In genomic region chr4:107995011-107995410, GRCm38 (mm10) we compare ENCODE assay signal across 25 mouse cellular contexts. TPM values are rescaled to one million over a fixed set of nuclear protein-coding genes. Genes with fewer than 3 reads are reported as not detected.
DNase-seq lines count a peak whose midpoint lies in the region; ATAC-seq and TF ChIP-seq lines count a peak whose summit lies in the region.
"Had no signal": no experiment of that assay in that cellular context is flagged by ENCODE, and none has a peak within 500 bp of the region (broad histone marks: within the 10 kb centered on the region; RNA-seq: fewer than 3 reads in every experiment).

No protein-coding gene starts in this region.

- WGBS in midbrain, embryonic 16.5 days, result 95% methylated on average over 6 of the region's 6 CpGs
- WGBS in cerebellum, adult 2 months, result 96% methylated on average over 6 of the region's 6 CpGs
- WGBS in heart, embryonic 12.5 days, result 84% methylated on average over 6 of the region's 6 CpGs

- no peaks in the 10 kb centered on the region for H3K36me3 ChIP-seq in midbrain, embryonic 16.5 days (ENCODE audit: control insufficient read depth, insufficient read depth, low read length)
- H3K36me3 ChIP-seq in heart, embryonic 12.5 days, result no peaks in the 10 kb centered on the region
- H3K36me3 ChIP-seq: embryonic facial prominence, embryonic 10.5 days; embryonic facial prominence, embryonic 12.5 days; forebrain, embryonic 10.5 days; forebrain, embryonic 12.5 days; G1E had no signal

- H3K4me3 ChIP-seq in midbrain, embryonic 16.5 days (ENCODE audit: low read depth, low read length), result no peak overlapping the region
- H3K4me3 ChIP-seq in cerebellum, adult 2 months (replicated peaks; ENCODE audit: insufficient read depth, low read depth, low read length), result no peak overlapping the region
- no peak overlapping the region for H3K4me3 ChIP-seq in heart, embryonic 12.5 days
- H3K4me3 ChIP-seq: embryonic facial prominence, embryonic 10.5 days; embryonic facial prominence, embryonic 12.5 days; erythroblast, embryonic 14.5 days; forebrain, embryonic 10.5 days; forebrain, embryonic 12.5 days had no signal

- DNase-seq in 3134 (ENCODE audit: extremely low read depth, insufficient read length, low spot score) (peak; percentile 29), Patski (ENCODE audit: low read depth, low spot score) (peak; percentile 46)
- DNase-seq in Muller cell, postnatal 12 days (ENCODE audit: inconsistent ontology term), result peak; percentile 69
- DNase-seq in cerebellum, adult 2 months, result no peak
- DNase-seq: adrenal gland, adult 2 months; adrenal gland, postnatal 10 days; adrenal gland, postnatal 25 days; B cell, adult 2 months; cerebellum, adult 11 months; cerebellum, adult 18-20 months; cerebellum, adult 9-10 months; cerebellum, postnatal 10 days; cerebellum, postnatal 25 days had no signal

- no peaks in the 10 kb centered on the region for H3K9me3 ChIP-seq in midbrain, embryonic 16.5 days (replicated peaks; ENCODE audit: control insufficient read depth, low read length, poor library complexity, severe bottlenecking)
- peaks cover 4% of the 10 kb centered on the region; the same call in 1 of the 2 replicates for H3K9me3 ChIP-seq in heart, embryonic 12.5 days (replicated peaks)
- H3K9me3 ChIP-seq: embryonic facial prominence, embryonic 10.5 days; embryonic facial prominence, embryonic 12.5 days; forebrain, embryonic 10.5 days; forebrain, embryonic 12.5 days; G1E had no signal

- no peaks in the 10 kb centered on the region for H3K4me1 ChIP-seq in midbrain, embryonic 16.5 days (ENCODE audit: control insufficient read depth, insufficient read depth, low read length)
- H3K4me1 ChIP-seq in cerebellum, adult 2 months (ENCODE audit: control insufficient read depth, insufficient read depth, low read length), result peaks cover 14% of the 10 kb centered on the region
- H3K4me1 ChIP-seq in heart, embryonic 12.5 days (replicated peaks), result peaks cover 17% of the 10 kb centered on the region; the same call in 1 of the 2 replicates

- H3K9ac ChIP-seq in midbrain, embryonic 16.5 days (ENCODE audit: low read depth, low read length), result no peak overlapping the region
- H3K9ac ChIP-seq in heart, embryonic 12.5 days, result no peak overlapping the region
- H3K9ac ChIP-seq: embryonic facial prominence, embryonic 12.5 days; forebrain, embryonic 12.5 days had no signal

- no peaks in the 10 kb centered on the region for H3K27me3 ChIP-seq in Patski
- H3K27me3 ChIP-seq in midbrain, embryonic 16.5 days (ENCODE audit: control insufficient read depth, insufficient read depth, low read depth, low read length), result no peaks in the 10 kb centered on the region
- H3K27me3 ChIP-seq in cerebellum, adult 2 months (ENCODE audit: control insufficient read depth, insufficient read depth, low read length), result no peaks in the 10 kb centered on the region
- peaks cover 16% of the 10 kb centered on the region; the same call in 1 of the 2 replicates for H3K27me3 ChIP-seq in heart, embryonic 12.5 days (replicated peaks)
- H3K27me3 ChIP-seq: embryonic facial prominence, embryonic 12.5 days had no signal

- H3K4me2 ChIP-seq in midbrain, embryonic 16.5 days (ENCODE audit: low read length), result no peak overlapping the region
- no peak overlapping the region for H3K4me2 ChIP-seq in heart, embryonic 12.5 days
- H3K4me2 ChIP-seq: embryonic facial prominence, embryonic 12.5 days; forebrain, embryonic 12.5 days had no signal

- no peak overlapping the region for H3K27ac ChIP-seq in midbrain, embryonic 16.5 days (ENCODE audit: low read length)
- H3K27ac ChIP-seq in cerebellum, adult 2 months (ENCODE audit: insufficient read depth, low read length), result no peak overlapping the region
- no peak overlapping the region for H3K27ac ChIP-seq in heart, embryonic 12.5 days (ENCODE audit: poor library complexity, severe bottlenecking)
- H3K27ac ChIP-seq: embryonic facial prominence, embryonic 10.5 days; embryonic facial prominence, embryonic 12.5 days; forebrain, embryonic 10.5 days; forebrain, embryonic 12.5 days had no signal

- no peak for TF ChIP-seq POLR2A in cerebellum, adult 2 months (IDR thresholded peaks at IDR 0.05; ENCODE audit: borderline replicate concordance, insufficient read depth, low read length)

- in situ Hi-C loops in Patski (cut with MboI; ENCODE audit: low pct_unique_long_range_greater_than_20kb), result no loop called here

- no peak for TF ChIP-seq CTCF in Patski (IDR thresholded peaks at IDR 0.05)
- no peak for TF ChIP-seq CTCF in cerebellum, adult 2 months (IDR thresholded peaks at IDR 0.05; ENCODE audit: borderline replicate concordance, insufficient read depth, low read depth, low read length)

- ATAC-seq in Patski, result no peak
- ATAC-seq in midbrain, embryonic 16.5 days, result no peak
- no peak for ATAC-seq in heart, embryonic 12.5 days (ENCODE audit: insufficient number of reproducible peaks, low FRiP score)
- ATAC-seq: CD4-positive, CD25-positive, alpha-beta regulatory T cell, adult 4 months; forebrain, embryonic 14.5 days; forebrain, embryonic 16.5 days had no signal

- CTCF ChIA-PET in Patski (lab: Charles Lee), result interaction anchor here (1.4 kb wide), 1 partner anchor 24 kb away, joined by 4 read pairs; no protein-coding TSS in a partner anchor

- POLR2A ChIA-PET in Patski (lab: Charles Lee), result no interaction called here

RNA-seq across cellular contexts. Expression of gene Slc1a7, which starts 26.9 kb away (rescaled TPM):
- 0.04 TPM for polyA plus RNA-seq in Patski (2021)
- 0.15 TPM in 1 of 2 replicates, not detected in the other for polyA plus RNA-seq in midbrain, embryonic 16.5 days (2015; fragmentation: Nextera tagmentation; extraction: Ambion mirVana)
- polyA plus RNA-seq in cerebellum, adult 2 months (2012; rRNA removed), result 0.10 TPM in 1 of 2 replicates, not detected in the other
- not detected in 2 replicates for polyA plus RNA-seq in heart, embryonic 12.5 days (2016; fragmentation: Nextera tagmentation; extraction: Ambion mirVana)
- polyA plus RNA-seq: CD4-positive, CD25-positive, alpha-beta regulatory T cell, adult 4 months; embryonic facial prominence, embryonic 10.5 days; embryonic facial prominence, embryonic 12.5 days; embryonic facial prominence, embryonic 14.5 days; erythroblast, embryonic 14.5 days; forebrain, embryonic 12.5 days; forebrain, embryonic 14.5 days; forebrain, embryonic 16.5 days; G1E had no signal

Comparison
In these comparisons a context has a peak if more than half of its experiments do, and no peak if none do; other contexts are left out.
1. DNase-seq: peak in 3134 (single experiment), Muller cell, postnatal 12 days (single experiment) and Patski (single experiment); none in cerebellum, adult 2 months (0 of 2).